Mouse (Mus musculus) embryonic facial prominence, embryonic 15.5 days (tissue): ENCODE results near the gene Wdr3. TPM values are rescaled to one million over a fixed set of nuclear protein-coding genes. Genes with fewer than 3 reads are reported as not detected.
A peak's percentile ranks its signal among the peaks of the same experiment; 100 is the strongest.

Experiments used
- ATAC-seq: fragments of 200-750 bp; cut with Nextera tagmentation; 2 replicates; pipeline ENCODE4 v1.8.0; 2017; ENCODE audit warnings: low read depth, moderate TSS enrichment; ENCODE audit not compliant: insufficient number of reproducible peaks, low FRiP score, low TSS enrichment
- H3K27ac ChIP-seq: fragments of 300-500 bp; sonication (generic); replicated peaks from 2 replicates; pipeline ENCODE4 v1.5.1; 2015; ENCODE audit warnings: mild to moderate bottlenecking, inconsistent platforms
- H3K27me3 ChIP-seq: fragments of 300-500 bp; sonication (generic); 2 replicates; pipeline ENCODE4 v1.6.1; 2015; ENCODE audit warnings: inconsistent platforms
- H3K36me3 ChIP-seq: fragments of 300-500 bp; sonication (generic); 2 replicates; pipeline ENCODE4 v1.6.1; 2015; ENCODE audit warnings: mild to moderate bottlenecking, inconsistent platforms
- H3K4me1 ChIP-seq: fragments of 300-500 bp; sonication (generic); 2 replicates; pipeline ENCODE4 v1.6.1; 2015; ENCODE audit warnings: inconsistent platforms
- H3K4me2 ChIP-seq: fragments of 300-500 bp; sonication (generic); replicated peaks from 2 replicates; pipeline ENCODE4 v1.6.1; 2015; ENCODE audit warnings: mild to moderate bottlenecking, inconsistent platforms
- H3K4me3 ChIP-seq: fragments of 300-500 bp; sonication (generic); replicated peaks from 2 replicates; pipeline ENCODE4 v1.5.1; 2015; ENCODE audit warnings: mild to moderate bottlenecking, inconsistent platforms
- H3K9ac ChIP-seq: fragments of 300-500 bp; sonication (generic); 2 replicates; pipeline ENCODE4 v1.6.1; 2015; ENCODE audit warnings: inconsistent platforms
- H3K9me3 ChIP-seq: fragments of 300-500 bp; sonication (generic); replicated peaks from 2 replicates; pipeline ENCODE4 v1.6.1; 2016; ENCODE audit warnings: inconsistent platforms
- WGBS: fragments of 180-500 bp; shearing (Covaris S2); methylation state at CpG from one replicate; pipeline ENCODE4 v1.1.7; 2015; 5-methylcytosine and 5-hydroxymethylcytosine counted together
- polyA plus RNA-seq: library from polyadenylated mRNA; unstranded; fragments of >200 nt; fragmentation: Nextera tagmentation; extraction: Ambion mirVana; gene quantifications from 2 replicates; pipeline ENCODE4 v1.2.1, GENCODE M21; 2015

Gene Wdr3
- polyA plus RNA-seq, 1 experiment from 2014 or later: 41.6 TPM

DNA sequence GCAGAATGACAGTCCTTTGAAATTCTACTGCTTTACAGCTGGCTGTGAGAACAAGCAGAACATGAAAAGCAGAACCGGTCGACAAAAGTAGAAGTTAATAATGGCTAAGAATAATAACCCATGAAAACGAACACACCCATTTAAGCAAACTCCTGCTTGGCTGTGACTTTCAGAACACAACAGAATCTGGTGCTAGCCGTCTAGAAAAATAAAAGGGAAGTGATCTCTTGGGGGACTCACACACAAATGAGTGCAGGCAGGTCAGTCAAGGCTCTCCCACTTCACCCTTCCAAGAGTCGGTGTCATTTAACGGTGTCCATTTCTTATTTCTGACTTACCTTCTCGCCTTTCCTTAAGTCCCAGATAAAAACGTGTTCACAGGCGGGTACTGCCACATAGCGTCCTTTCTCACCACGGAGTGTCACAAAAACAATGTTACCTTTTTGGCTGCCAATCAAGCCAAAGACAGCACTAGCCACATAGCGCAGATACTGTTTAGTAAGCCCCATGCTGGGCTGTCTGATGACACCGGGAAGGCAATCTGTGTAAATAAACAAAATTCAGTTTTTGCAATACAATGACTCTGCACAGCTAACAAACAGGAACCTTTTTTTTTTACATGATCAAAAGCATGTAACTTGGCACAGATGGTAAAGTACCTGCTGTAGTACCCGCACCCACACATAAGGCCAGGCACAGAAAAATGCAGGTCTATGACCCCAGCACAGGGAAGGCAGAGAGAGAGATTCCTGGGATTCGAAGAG lies 1.3 kb downstream of the Wdr3 start:
- Histone ChIP-seq H3K4me2 (peak overlapping the region; percentile 74), H3K9me3 (no peaks in the 10 kb centered on the region), H3K4me3 (peak overlapping the region; percentile 92), H3K36me3 (peaks cover 30% of the 10 kb centered on the region), H3K4me1 (peaks cover 25% of the 10 kb centered on the region), H3K27ac (no peak overlapping the region), H3K27me3 (no peaks in the 10 kb centered on the region), H3K9ac (no peak overlapping the region)
- 83% methylated on average over 15 of the region's 15 CpGs for WGBS
- no peak for ATAC-seq

DNA sequence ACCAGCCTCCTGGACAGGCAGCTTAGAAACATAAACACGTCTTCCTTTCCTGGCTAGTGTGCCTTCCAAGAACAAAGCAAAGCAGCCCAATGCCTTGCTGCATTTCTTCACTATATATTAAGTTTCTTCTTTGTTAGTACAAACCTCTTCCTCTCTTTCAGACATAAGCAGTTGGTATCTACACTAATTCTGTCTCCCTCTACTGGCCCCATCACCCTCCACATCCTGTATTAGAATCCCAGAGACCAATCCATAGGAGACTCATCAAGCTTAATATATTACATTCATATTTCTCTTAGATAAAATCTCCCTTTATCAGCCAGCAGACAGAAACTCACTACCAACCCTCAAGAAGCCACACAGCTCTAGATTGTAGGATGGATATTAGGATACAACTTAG lies 39.8 kb downstream of the Wdr3 start:
- 52% methylated on average over 1 of the region's 1 CpGs for WGBS
- H3K36me3 ChIP-seq: no peaks in the 10 kb centered on the region
- H3K4me1 ChIP-seq: no peaks in the 10 kb centered on the region
- H3K9me3 ChIP-seq: no peaks in the 10 kb centered on the region
- no peak for ATAC-seq
- no peak overlapping the region for H3K4me2 ChIP-seq
- no peak overlapping the region for H3K9ac ChIP-seq
- H3K4me3 ChIP-seq: no peak overlapping the region
- H3K27ac ChIP-seq: no peak overlapping the region
- H3K27me3 ChIP-seq: no peaks in the 10 kb centered on the region

DNA sequence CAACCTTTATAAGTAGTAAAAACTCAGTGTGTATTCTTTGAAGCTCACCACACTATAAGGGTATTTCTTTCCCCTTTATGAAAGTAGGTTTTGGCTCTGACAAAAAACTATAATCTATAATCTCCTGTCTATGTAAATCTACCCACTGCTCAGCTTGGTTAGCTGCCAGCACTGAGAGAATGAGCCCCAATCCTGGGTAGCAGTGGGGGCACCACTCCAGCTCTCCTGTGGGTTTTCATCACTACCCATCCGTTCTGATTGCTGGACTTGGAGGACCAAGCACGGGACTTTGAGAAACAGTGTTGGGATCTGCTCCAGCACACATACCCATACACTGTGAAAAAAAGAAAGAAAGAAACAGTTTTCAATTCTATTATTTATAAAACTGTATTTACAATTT lies 40.2 kb downstream of the Wdr3 start:
- no peaks in the 10 kb centered on the region for H3K27me3 ChIP-seq
- no peak overlapping the region for H3K27ac ChIP-seq
- ATAC-seq: no peak
- H3K4me3 ChIP-seq: no peak overlapping the region
- H3K9ac ChIP-seq: no peak overlapping the region
- 59% methylated on average over 2 of the region's 2 CpGs for WGBS
- no peaks in the 10 kb centered on the region for H3K9me3 ChIP-seq
- H3K36me3 ChIP-seq: no peaks in the 10 kb centered on the region
- H3K4me2 ChIP-seq: no peak overlapping the region
- H3K4me1 ChIP-seq: no peaks in the 10 kb centered on the region

GRCm38 (mm10) chr3:100118681-100119080 lies 43.5 kb downstream of the Wdr3 start:
- Histone ChIP-seq H3K9me3 (no peaks in the 10 kb centered on the region), H3K4me3 (no peak overlapping the region), H3K27me3 (no peaks in the 10 kb centered on the region), H3K4me1 (no peaks in the 10 kb centered on the region), H3K27ac (no peak overlapping the region), H3K4me2 (no peak overlapping the region), H3K36me3 (no peaks in the 10 kb centered on the region), H3K9ac (no peak overlapping the region)
- no peak for ATAC-seq
- 72% methylated on average over 2 of the region's 2 CpGs for WGBS

DNA sequence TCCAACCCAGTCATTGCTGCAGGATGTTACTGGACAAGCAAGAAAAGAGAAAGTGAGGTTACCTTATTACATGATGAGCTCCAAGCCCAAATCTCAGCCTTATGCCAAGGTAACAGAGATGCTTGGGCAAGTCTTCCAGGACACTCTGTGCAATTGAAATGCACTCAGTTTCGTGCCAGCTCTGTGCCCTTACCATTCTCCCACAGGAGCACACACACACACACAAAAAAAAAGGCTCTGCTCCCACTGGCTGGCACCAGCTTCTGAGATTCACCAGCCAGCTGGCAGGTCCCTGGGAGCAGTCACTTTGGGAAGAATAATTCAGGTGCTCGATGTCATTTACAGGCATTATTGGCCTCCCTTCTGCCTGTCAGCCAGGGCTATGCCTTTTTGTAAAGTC lies 55.5 kb downstream of the Wdr3 start:
- 80% methylated on average over 2 of the region's 2 CpGs for WGBS
- Histone ChIP-seq H3K36me3 (no peaks in the 10 kb centered on the region), H3K4me1 (no peaks in the 10 kb centered on the region), H3K9me3 (no peaks in the 10 kb centered on the region), H3K4me3 (no peak overlapping the region), H3K9ac (no peak overlapping the region), H3K4me2 (no peak overlapping the region), H3K27ac (no peak overlapping the region), H3K27me3 (no peaks in the 10 kb centered on the region)
- no peak for ATAC-seq

GRCm38 (mm10) chr3:100102386-100103092 lies 59.7 kb downstream of the Wdr3 start:
- Histone ChIP-seq H3K9ac (no peak overlapping the region), H3K27ac (no peak overlapping the region), H3K27me3 (no peaks in the 10 kb centered on the region), H3K4me3 (no peak overlapping the region), H3K36me3 (no peaks in the 10 kb centered on the region), H3K4me1 (no peaks in the 10 kb centered on the region), H3K9me3 (no peaks in the 10 kb centered on the region), H3K4me2 (no peak overlapping the region)
- 82% methylated on average over 3 of the region's 3 CpGs for WGBS
- ATAC-seq: no peak

Other genes starting within 250 kb of the Wdr3 start
- 30.8 and 31.6 TPM in 2 replicates for gene Gdap2, start within 50 bp of the Wdr3 start, polyA plus RNA-seq